Mouse (Mus musculus) myocyte (in vitro differentiated cells): ENCODE measurements around the gene Prg3. TPM values are rescaled to one million over a fixed set of nuclear protein-coding genes. Genes with fewer than 3 reads are reported as not detected.

Experiments
- H3K27me3 ChIP-seq: one replicate; pipeline ENCODE4 v1.6.1; 2011; ENCODE audit not compliant: control insufficient read depth, insufficient read depth, insufficient read length
- H3K36me3 ChIP-seq: one replicate; pipeline ENCODE4 v1.6.1; 2011; ENCODE audit not compliant: control insufficient read depth, insufficient read depth
- H3K4me2 ChIP-seq: one replicate; pipeline ENCODE4 v1.6.1; 2011; ENCODE audit warnings: low read depth, control low read depth
- H3K4me3 ChIP-seq: one replicate; pipeline ENCODE4 v1.5.1; 2011; ENCODE audit warnings: mild to moderate bottlenecking, control low read depth, moderate library complexity
- H3K79me2 ChIP-seq: one replicate; pipeline ENCODE4 v1.6.1; 2011; ENCODE audit not compliant: control insufficient read depth, insufficient read depth
- H3ac ChIP-seq: one replicate; pipeline ENCODE4 v1.6.1; 2011; ENCODE audit not compliant: control insufficient read depth, insufficient read length
- CEBPB ChIP-seq: IDR thresholded peaks from 2 replicates; pipeline ENCODE4 v1.6.1; 2011; ENCODE audit warnings: mild to moderate bottlenecking, moderate library complexity; ENCODE audit not compliant: poor library complexity, insufficient read depth, severe bottlenecking
- MAX ChIP-seq: IDR thresholded peaks from one replicate; pipeline ENCODE4 v1.6.1; 2011; ENCODE audit warnings: low read depth, mild to moderate bottlenecking, control low read depth
- MYOD1 ChIP-seq, 3 experiments: IDR thresholded peaks; one replicate each; pipeline ENCODE4 v1.6.1; 2011; ENCODE audit warnings: control low read depth in 2 of 3, low read depth in 2 of 3, mild to moderate bottlenecking in 2 of 3, moderate library complexity in 1 of 3; ENCODE audit not compliant: insufficient read length in 2 of 3, control insufficient read depth in 1 of 3
- POLR2A ChIP-seq: IDR thresholded peaks from one replicate; pipeline ENCODE4 v1.6.1; 2011; ENCODE audit warnings: low read depth, mild to moderate bottlenecking, control low read depth, moderate library complexity; ENCODE audit not compliant: insufficient read length
- POLR2AphosphoS2 ChIP-seq: IDR thresholded peaks from one replicate; pipeline ENCODE4 v1.6.1; 2011; ENCODE audit warnings: low read depth, control low read depth; ENCODE audit not compliant: insufficient read length
- REST ChIP-seq: IDR thresholded peaks from one replicate; pipeline ENCODE4 v1.6.1; 2011; ENCODE audit warnings: mild to moderate bottlenecking, control low read depth, moderate library complexity; ENCODE audit not compliant: insufficient read depth, insufficient read length
- SRF ChIP-seq: IDR thresholded peaks from one replicate; pipeline ENCODE4 v1.6.1; 2011; ENCODE audit warnings: low read depth; ENCODE audit not compliant: control insufficient read depth, insufficient read length
- TCF12 ChIP-seq: IDR thresholded peaks from one replicate; pipeline ENCODE4 v1.6.1; 2011; ENCODE audit warnings: mild to moderate bottlenecking, control low read depth; ENCODE audit not compliant: poor library complexity, insufficient read depth, severe bottlenecking
- USF1 ChIP-seq: IDR thresholded peaks from one replicate; pipeline ENCODE4 v1.6.1; 2011; ENCODE audit warnings: low read depth, mild to moderate bottlenecking, control low read depth, moderate library complexity
- polyA plus RNA-seq: library from polyadenylated mRNA; unstranded; fragments of >200 nt; fragmentation: generic; extraction: Trizol; gene quantifications from one replicate; pipeline ENCODE4 v1.2.1, GENCODE M21; 2012; ENCODE audit warnings: missing spikeins

Prg3 gene
- polyA plus RNA-seq, 1 experiment: not detected

DNA sequence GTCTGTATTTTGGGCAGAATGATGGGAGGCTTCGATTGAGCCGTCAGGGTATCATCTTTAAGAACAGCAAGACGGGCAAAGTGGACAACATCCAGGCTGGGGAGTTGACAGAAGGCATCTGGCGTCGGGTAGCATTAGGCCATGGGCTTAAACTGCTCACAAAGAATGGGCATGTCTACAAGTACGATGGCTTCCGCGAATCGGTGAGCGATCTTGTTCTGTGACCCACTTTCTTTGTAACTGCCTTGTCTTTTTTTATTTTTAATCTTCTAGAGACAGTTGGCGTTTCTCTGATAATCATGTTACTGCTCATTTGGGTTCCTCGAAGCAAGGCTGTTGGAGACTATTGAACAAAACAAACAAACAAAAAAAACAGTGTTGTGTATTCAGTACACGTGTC is 50.3 kb downstream of the Prg3 start:
- peak overlapping the region; percentile 74 for H3K4me3 ChIP-seq
- H3K79me2 ChIP-seq: peaks cover 25% of the 10 kb centered on the region
- H3K36me3 ChIP-seq: peaks cover 36% of the 10 kb centered on the region
- no peak overlapping the region for H3ac ChIP-seq
- TF ChIP-seq TCF12 (no peak), MAX (no peak), SRF (no peak), POLR2A (no peak), POLR2AphosphoS2 (no peak), REST (no peak), MYOD1 (IDR thresholded peaks at IDR 0.05; ENCODE audit: control insufficient read depth in 1 of 3, insufficient read length in 2 of 3, low read depth in 2 of 3) (no peak), CEBPB (no peak), USF1 (no peak)
- H3K4me2 ChIP-seq: peak overlapping the region; percentile 73
- H3K27me3 ChIP-seq: no peaks in the 10 kb centered on the region

Other genes starting within 250 kb of the Prg3 start
- 3.0 TPM for gene Gm19426, start 244.6 kb upstream of the Prg3 start, polyA plus RNA-seq
- 0.62 TPM for gene Serping1, start 212.8 kb upstream of the Prg3 start, polyA plus RNA-seq
- gene Ube2l6, start 189.4 kb upstream of the Prg3 start, polyA plus RNA-seq: 16.2 TPM
- 0.85 TPM for gene Smtnl1, start 165.6 kb upstream of the Prg3 start, polyA plus RNA-seq
- gene Timm10, start 161.2 kb upstream of the Prg3 start, polyA plus RNA-seq: 102 TPM
- 2.0 TPM for gene Slc43a1, start 149.4 kb upstream of the Prg3 start, polyA plus RNA-seq
- 0.13 TPM for gene Rtn4rl2, start 101.5 kb upstream of the Prg3 start, polyA plus RNA-seq
- gene Slc43a3, start 51.6 kb upstream of the Prg3 start, polyA plus RNA-seq: 4.5 TPM
- not detected for gene Prg2, start 7.8 kb upstream of the Prg3 start, polyA plus RNA-seq
- gene Ssrp1, start 49.0 kb downstream of the Prg3 start, polyA plus RNA-seq: 123 TPM
- gene P2rx3, start 49.2 kb downstream of the Prg3 start, polyA plus RNA-seq: 53.1 TPM
- gene Tnks1bp1, start 59.8 kb downstream of the Prg3 start, polyA plus RNA-seq: 84.0 TPM
- gene Aplnr, start 148.0 kb downstream of the Prg3 start, polyA plus RNA-seq: 0.06 TPM
- gene Lrrc55, start 209.0 kb downstream of the Prg3 start, polyA plus RNA-seq: 0.04 TPM